Mouse (Mus musculus): ENCODE measurements around the gene Lrrc3. TPM values are rescaled to one million over a fixed set of nuclear protein-coding genes. Genes with fewer than 3 reads are reported as not detected.
"Not testable (repeated sequence)": the region's sequence is repeated elsewhere in the genome, so short reads cannot be mapped to it uniquely, and the experiment has no call there.

Gene Lrrc3
- total RNA-seq (2021), result 1 to 10 TPM; 9.5 to 9.8 TPM
- long read RNA-seq, experiment 1, full-length matches to known transcripts, result 5 of 8 reads
- long read RNA-seq, experiment 1, partial matches to known transcripts, result 0 of 8 reads
- long read RNA-seq, experiment 1, other reads (novel, unspliced or antisense), result 3 of 8 reads
- long read RNA-seq, experiment 2, full-length matches to known transcripts, result 3 of 4 reads
- long read RNA-seq, experiment 2, partial matches to known transcripts, result 0 of 4 reads
- long read RNA-seq, experiment 2, other reads (novel, unspliced or antisense), result 1 of 4 reads

- intact Hi-C loops (cut with DNase I), result no loop called here
- peak within 1 kb of the TSS; percentile 87 for H3K27ac ChIP-seq
- H3K4me3 ChIP-seq, result peak within 1 kb of the TSS; percentile 73
- peak; percentile 19 for TF ChIP-seq CTCF (IDR thresholded peaks at IDR 0.05)
- peak; percentile 52 to 63 for DNase-seq (ENCODE audit: extremely low spot score in 1 of 2, low spot score in 2 of 2)
Measured at GRCm38 (mm10) chr10:77902211-77902893, at the start of gene Lrrc3. TSS of gene Lrrc3 (minus strand) at chr10:77902536.

- DNase-seq (ENCODE audit: extremely low spot score in 1 of 2, low spot score in 2 of 2); H3K27ac ChIP-seq; H3K4me3 ChIP-seq; intact Hi-C loops (cut with DNase I): not testable (repeated sequence)
Measured at GRCm38 (mm10) chr10:77950468-77950867, 48.1 kb upstream of the Lrrc3 start.

GRCm38 (mm10) chr10:77939685-77940084 lies 37.3 kb upstream of the Lrrc3 start:
- intact Hi-C loops (cut with DNase I), result no loop called here
- TF ChIP-seq CTCF (IDR thresholded peaks at IDR 0.05), result no peak
- Histone ChIP-seq H3K4me3 (no peak overlapping the region), H3K27ac (no peak overlapping the region)
- DNase-seq (ENCODE audit: extremely low spot score in 1 of 2, low spot score in 2 of 2), result no peak

GRCm38 (mm10) chr10:77927375-77927774 lies 25.0 kb upstream of the Lrrc3 start:
- no peak for TF ChIP-seq CTCF (IDR thresholded peaks at IDR 0.05)
- Histone ChIP-seq H3K27ac (no peak overlapping the region), H3K4me3 (no peak overlapping the region)
- intact Hi-C loops (cut with DNase I), result no loop called here
- no peak for DNase-seq (ENCODE audit: extremely low spot score in 1 of 2, low spot score in 2 of 2)

- H3K4me3 ChIP-seq, result no peak overlapping the region
- H3K27ac ChIP-seq, result no peak overlapping the region
- peak; percentile 43 to 60 for DNase-seq (ENCODE audit: extremely low spot score in 1 of 2, low spot score in 2 of 2)
- peak; percentile 77 for TF ChIP-seq CTCF (IDR thresholded peaks at IDR 0.05)
- intact Hi-C loops (cut with DNase I), result no loop called here
Measured at GRCm38 (mm10) chr10:77926140-77926539, 23.8 kb upstream of the Lrrc3 start.

- peak in 1 of 2 experiments; percentile 37 for DNase-seq (ENCODE audit: extremely low spot score in 1 of 2, low spot score in 2 of 2)
- H3K27ac ChIP-seq, result no peak overlapping the region
- no peak for TF ChIP-seq CTCF (IDR thresholded peaks at IDR 0.05)
- intact Hi-C loops (cut with DNase I), result no loop called here
- no peak overlapping the region for H3K4me3 ChIP-seq
Measured at GRCm38 (mm10) chr10:77922681-77923080, 20.3 kb upstream of the Lrrc3 start.

- intact Hi-C loops (cut with DNase I), result no loop called here
- no peak for DNase-seq (ENCODE audit: extremely low spot score in 1 of 2, low spot score in 2 of 2)
- TF ChIP-seq CTCF (IDR thresholded peaks at IDR 0.05), result no peak
- no peak overlapping the region for H3K4me3 ChIP-seq
- no peak overlapping the region for H3K27ac ChIP-seq
Measured at GRCm38 (mm10) chr10:77921009-77921408, 18.7 kb upstream of the Lrrc3 start.

- peak; percentile 73 for TF ChIP-seq CTCF (IDR thresholded peaks at IDR 0.05)
- intact Hi-C loops (cut with DNase I), result loop anchor here (5.0 kb wide), 1 partner anchor 289 kb away; no protein-coding TSS in a partner anchor
- no peak overlapping the region for H3K27ac ChIP-seq
- no peak overlapping the region for H3K4me3 ChIP-seq
- DNase-seq (ENCODE audit: extremely low spot score in 1 of 2, low spot score in 2 of 2), result peak in 1 of 2 experiments; percentile 49
Measured at GRCm38 (mm10) chr10:77916636-77917335, 14.4 kb upstream of the Lrrc3 start.

- intact Hi-C loops (cut with DNase I), result no loop called here
- no peak for TF ChIP-seq CTCF (IDR thresholded peaks at IDR 0.05)
Measured at GRCm38 (mm10) chr10:77913292-77913691, 11.0 kb upstream of the Lrrc3 start.

GRCm38 (mm10) chr10:77912605-77913004 lies 10.3 kb upstream of the Lrrc3 start:
- DNase-seq (ENCODE audit: extremely low spot score in 1 of 2, low spot score in 2 of 2), result no peak

More at GRCm38 (mm10) chr10:77913292-77913691, 11.0 kb upstream of the Lrrc3 start:
- no peak for DNase-seq (ENCODE audit: extremely low spot score in 1 of 2, low spot score in 2 of 2)
- no peak overlapping the region for H3K27ac ChIP-seq
- H3K4me3 ChIP-seq, result no peak overlapping the region

GRCm38 (mm10) chr10:77902894-77903715 lies 769 bp upstream of the Lrrc3 start:
- intact Hi-C loops (cut with DNase I), result no loop called here
- Histone ChIP-seq H3K4me3 (peak overlapping the region; percentile 73), H3K27ac (peak overlapping the region; percentile 87)
- TF ChIP-seq CTCF (IDR thresholded peaks at IDR 0.05), result no peak
- peak; percentile 65 to 75 for DNase-seq (ENCODE audit: extremely low spot score in 1 of 2, low spot score in 2 of 2)

More at GRCm38 (mm10) chr10:77912605-77913004, 10.3 kb upstream of the Lrrc3 start:
- Histone ChIP-seq H3K27ac (no peak overlapping the region), H3K4me3 (no peak overlapping the region)
- no peak for TF ChIP-seq CTCF (IDR thresholded peaks at IDR 0.05)
- intact Hi-C loops (cut with DNase I), result no loop called here

Measured in left cerebral cortex, adult 2 months (tissue).